Mouse (Mus musculus) cerebellum, adult 2 months (tissue): ENCODE measurements around the gene Otud7a.

ENCODE experiments used
- CTCF ChIP-seq: fragments of 200-500 bp; IDR thresholded peaks from 2 replicates; pipeline ENCODE4 v1.5.1; 2011; ENCODE audit warnings: low read depth, mild to moderate bottlenecking, control low read depth, low read length, moderate library complexity, borderline replicate concordance; ENCODE audit not compliant: insufficient read depth
- POLR2A ChIP-seq: fragments of 200-500 bp; IDR thresholded peaks from 2 replicates; pipeline ENCODE4 v1.6.1; 2011; ENCODE audit warnings: low read length, control low read depth, borderline replicate concordance; ENCODE audit not compliant: insufficient read depth

- no peak for TF ChIP-seq CTCF
- TF ChIP-seq POLR2A: no peak
Measured at GRCm38 (mm10) chr7:63665496-63665895, 220.9 kb downstream of the Otud7a start.
